Mouse (Mus musculus) hindbrain, postnatal 0 days (tissue): ENCODE measurements around the gene Ppp2r5a. TPM values are rescaled to one million over a fixed set of nuclear protein-coding genes. Genes with fewer than 3 reads are reported as not detected.

Source experiments
- ATAC-seq: fragments of 200-750 bp; cut with Nextera tagmentation; 2 replicates; pipeline ENCODE4 v1.8.0; 2017; ENCODE audit warnings: mild to moderate bottlenecking, moderate TSS enrichment, moderate library complexity
- DNase-seq: peaks from one replicate; pipeline ENCODE4 v3.0.0-alpha.2; 2015; ENCODE audit warnings: low spot score
- H3K27ac ChIP-seq: fragments of 300-500 bp; sonication (generic); 2 replicates; pipeline ENCODE4 v1.5.1; 2014; ENCODE audit warnings: mild to moderate bottlenecking
- H3K27me3 ChIP-seq: fragments of 300-500 bp; sonication (generic); 2 replicates; pipeline ENCODE4 v1.6.1; 2014; ENCODE audit warnings: low read length, mixed read lengths; ENCODE audit not compliant: insufficient read depth
- H3K36me3 ChIP-seq: fragments of 300-500 bp; sonication (generic); 2 replicates; pipeline ENCODE4 v1.6.1; 2014; ENCODE audit warnings: low read length, mixed read lengths; ENCODE audit not compliant: insufficient read depth
- H3K4me1 ChIP-seq: fragments of 300-500 bp; sonication (generic); 2 replicates; pipeline ENCODE4 v1.6.1; 2014; ENCODE audit warnings: antibody characterized with exemption, low read length, mixed read lengths; ENCODE audit not compliant: insufficient read depth
- H3K4me2 ChIP-seq: fragments of 300-500 bp; sonication (generic); 2 replicates; pipeline ENCODE4 v1.6.1; 2014; ENCODE audit warnings: low read depth, mild to moderate bottlenecking, low read length, moderate library complexity, mixed read lengths
- H3K4me3 ChIP-seq: fragments of 300-500 bp; sonication (generic); 2 replicates; pipeline ENCODE4 v1.5.1; 2014; ENCODE audit warnings: low read length
- H3K9ac ChIP-seq: fragments of 300-500 bp; sonication (generic); replicated peaks from 2 replicates; pipeline ENCODE4 v1.6.1; 2014; ENCODE audit warnings: mild to moderate bottlenecking, low read length, moderate library complexity, mixed read lengths
- H3K9me3 ChIP-seq: fragments of 300-500 bp; sonication (generic); 2 replicates; pipeline ENCODE4 v1.6.1; 2016; ENCODE audit warnings: low read length, mixed read lengths
- CTCF ChIP-seq: IDR thresholded peaks from 2 replicates; pipeline ENCODE4 v1.5.1; 2016; ENCODE audit warnings: antibody characterized with exemption, control low read depth, low read depth
- WGBS: fragments of 180-500 bp; shearing (Covaris S2); extraction: QIAGEN DNeasy Blood & Tissue Kit; methylation state at CpG from one replicate; pipeline ENCODE4 v1.1.7; 2014; 5-methylcytosine and 5-hydroxymethylcytosine counted together
- polyA plus RNA-seq: library from polyadenylated mRNA; unstranded; fragments of >200 nt; fragmentation: Nextera tagmentation; extraction: Ambion mirVana; gene quantifications from 2 replicates; pipeline ENCODE4 v1.2.1, GENCODE M21; 2015
- total RNA-seq: library from RNA; depleted of rRNA; stranded (reverse); fragments of >200 nt; gene quantifications from 2 replicates; pipeline ENCODE4 v1.2.3, GENCODE M21; 2014

Gene Ppp2r5a
- total and polyA plus RNA-seq, 2 experiments from 2014 or later, result 12.8 to 54.0 TPM

DNA sequence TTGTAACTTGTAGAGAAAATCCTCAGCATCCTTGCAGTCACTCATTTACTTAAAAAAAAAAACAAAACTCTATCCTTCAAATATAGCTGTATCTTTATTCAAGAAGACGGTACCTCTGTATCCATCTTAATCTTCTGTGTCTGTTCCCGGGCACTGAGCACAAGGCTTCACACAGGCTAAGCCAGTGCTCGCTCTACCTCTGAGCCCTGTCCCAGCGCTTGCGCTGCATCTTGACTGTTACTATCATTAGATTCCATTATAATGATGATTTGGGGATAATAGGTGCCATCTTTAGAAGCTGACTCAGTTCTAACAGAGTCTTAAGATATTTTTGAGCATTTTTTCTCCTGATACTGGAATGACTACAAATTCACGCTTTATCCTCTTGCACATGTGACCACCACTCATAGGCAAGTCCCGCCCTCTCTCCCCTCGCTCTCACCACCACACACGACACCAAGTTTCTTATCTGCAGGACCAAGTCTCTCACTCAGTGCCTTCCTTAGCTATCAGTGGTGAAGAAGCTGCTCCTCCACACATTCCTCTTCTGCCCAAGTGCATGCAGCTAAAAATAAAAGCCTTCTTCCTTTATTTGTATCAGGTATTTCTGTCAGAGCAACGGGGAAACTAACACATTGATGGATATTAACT, 28.0 kb downstream of the Ppp2r5a start:
- ATAC-seq (no peak), DNase-seq (no peak)
- H3K9me3 ChIP-seq, result no peaks in the 10 kb centered on the region
- H3K4me1 ChIP-seq, result no peaks in the 10 kb centered on the region
- no peak overlapping the region for H3K27ac ChIP-seq
- H3K4me2 ChIP-seq, result no peak overlapping the region
- H3K4me3 ChIP-seq, result no peak overlapping the region
- no peak overlapping the region for H3K9ac ChIP-seq
- H3K27me3 ChIP-seq, result no peaks in the 10 kb centered on the region
- TF ChIP-seq CTCF, result no peak
- no peaks in the 10 kb centered on the region for H3K36me3 ChIP-seq
- 90% methylated on average over 10 of the region's 10 CpGs for WGBS

DNA sequence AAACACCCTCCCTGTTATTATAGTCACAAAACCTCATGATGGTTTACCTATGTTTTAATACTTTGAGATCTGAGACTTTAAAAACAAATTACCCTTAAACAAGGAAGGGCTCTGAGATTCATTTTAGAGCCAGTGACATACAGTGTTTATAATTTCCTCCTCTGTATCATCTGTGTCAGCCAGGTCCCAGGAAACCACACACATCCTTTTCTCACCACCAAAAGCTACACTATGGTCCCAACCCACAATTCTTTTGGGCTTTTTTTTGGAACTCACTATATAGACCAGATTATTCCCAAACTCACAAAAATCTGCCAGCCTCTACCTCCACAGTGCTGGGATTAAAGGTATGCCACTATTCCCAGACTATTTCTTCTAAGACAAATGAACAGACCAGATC, 33.9 kb downstream of the Ppp2r5a start:
- Histone ChIP-seq H3K4me3 (no peak overlapping the region), H3K4me2 (no peak overlapping the region), H3K9me3 (no peaks in the 10 kb centered on the region), H3K27ac (no peak overlapping the region), H3K9ac (no peak overlapping the region), H3K36me3 (no peaks in the 10 kb centered on the region), H3K4me1 (no peaks in the 10 kb centered on the region), H3K27me3 (no peaks in the 10 kb centered on the region)
- no peak for TF ChIP-seq CTCF
- DNase-seq (no peak), ATAC-seq (no peak)

DNA sequence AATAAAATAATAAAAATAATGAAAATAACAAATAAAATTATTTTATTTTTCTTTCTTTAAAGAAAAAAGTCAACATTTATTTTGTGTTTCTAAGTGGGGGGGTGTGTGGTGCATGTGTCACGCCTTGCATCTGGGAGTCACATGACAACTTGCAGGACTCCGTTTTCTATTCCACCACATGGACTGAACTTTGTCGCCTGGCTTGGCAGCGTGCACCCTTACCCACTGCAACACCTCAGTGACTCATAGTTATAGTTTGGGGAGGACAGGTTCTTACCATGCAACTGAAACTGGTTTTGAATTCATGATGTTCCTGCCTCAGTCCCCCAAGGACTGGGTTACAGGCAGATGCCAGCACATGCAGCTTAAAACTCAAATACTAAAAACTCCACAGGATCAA, 34.9 kb downstream of the Ppp2r5a start:
- no peak overlapping the region for H3K27ac ChIP-seq
- TF ChIP-seq CTCF, result no peak
- no peaks in the 10 kb centered on the region for H3K9me3 ChIP-seq
- no peak overlapping the region for H3K9ac ChIP-seq
- H3K36me3 ChIP-seq, result no peaks in the 10 kb centered on the region
- no peak overlapping the region for H3K4me3 ChIP-seq
- 91% methylated on average over 4 of the region's 4 CpGs for WGBS
- H3K27me3 ChIP-seq, result no peaks in the 10 kb centered on the region
- H3K4me1 ChIP-seq, result no peaks in the 10 kb centered on the region
- DNase-seq, result no peak
- no peak for ATAC-seq
- H3K4me2 ChIP-seq, result no peak overlapping the region

- ATAC-seq (no peak), DNase-seq (no peak)
- Histone ChIP-seq H3K4me1 (no peaks in the 10 kb centered on the region), H3K27me3 (no peaks in the 10 kb centered on the region), H3K4me2 (no peak overlapping the region), H3K9me3 (no peaks in the 10 kb centered on the region), H3K9ac (no peak overlapping the region), H3K36me3 (no peaks in the 10 kb centered on the region; the same call in 1 of the 2 replicates), H3K4me3 (no peak overlapping the region), H3K27ac (no peak overlapping the region)
- peak; percentile 43 for TF ChIP-seq CTCF
- 84% methylated on average over 4 of the region's 4 CpGs for WGBS
Measured at GRCm38 (mm10) chr1:191364477-191364876, 38.6 kb downstream of the Ppp2r5a start.

DNA sequence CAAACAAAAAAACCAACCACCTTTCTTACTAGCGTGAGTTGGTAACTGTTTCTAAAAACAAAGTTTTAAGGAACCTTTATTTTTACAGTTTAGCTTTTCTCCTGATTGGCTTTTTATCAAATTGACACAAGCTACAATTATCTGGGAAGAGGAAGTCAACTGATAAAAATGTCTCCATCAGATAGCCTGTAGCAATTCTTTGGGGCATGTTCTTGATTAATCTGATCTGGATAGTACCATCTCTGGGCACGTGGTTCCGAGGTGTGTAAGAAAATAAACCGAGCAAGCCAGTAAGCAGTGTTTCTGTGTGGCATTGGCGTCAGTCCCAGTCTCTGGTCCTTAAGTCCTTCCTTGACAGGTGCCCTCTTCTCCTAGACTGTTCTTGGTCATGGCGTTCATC, 40.7 kb downstream of the Ppp2r5a start:
- WGBS, result 87% methylated on average over 6 of the region's 6 CpGs
- Histone ChIP-seq H3K27ac (no peak overlapping the region), H3K4me2 (no peak overlapping the region), H3K4me1 (no peaks in the 10 kb centered on the region), H3K27me3 (no peaks in the 10 kb centered on the region), H3K9me3 (no peaks in the 10 kb centered on the region), H3K4me3 (no peak overlapping the region), H3K36me3 (peaks cover 4% of the 10 kb centered on the region; the same call in 1 of the 2 replicates), H3K9ac (no peak overlapping the region)
- ATAC-seq (no peak), DNase-seq (no peak)
- TF ChIP-seq CTCF, result no peak

DNA sequence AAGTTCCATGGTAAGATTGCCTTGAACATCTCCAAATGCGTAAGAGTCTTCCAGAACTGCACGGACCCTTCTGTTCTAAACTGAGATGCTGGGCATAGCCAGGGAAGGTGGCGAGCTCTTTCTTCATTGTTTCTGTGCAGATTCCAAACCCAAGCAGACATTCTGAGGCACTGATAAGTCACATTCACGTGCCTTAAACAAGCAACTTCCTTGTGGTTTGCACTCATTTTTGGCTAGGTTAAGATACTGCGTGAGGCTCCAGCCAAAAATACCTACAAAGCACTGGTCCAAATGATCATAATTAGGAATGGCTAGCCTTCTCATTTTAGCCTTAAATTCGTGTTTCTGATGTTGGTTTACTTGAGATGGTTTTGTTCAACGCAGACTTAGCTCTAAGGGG, 43.6 kb downstream of the Ppp2r5a start:
- ATAC-seq (no peak), DNase-seq (no peak)
- Histone ChIP-seq H3K36me3 (peaks cover 12% of the 10 kb centered on the region; the same call in 1 of the 2 replicates), H3K4me1 (no peaks in the 10 kb centered on the region), H3K27ac (no peak overlapping the region), H3K9ac (no peak overlapping the region), H3K4me2 (no peak overlapping the region), H3K4me3 (no peak overlapping the region), H3K9me3 (no peaks in the 10 kb centered on the region), H3K27me3 (no peaks in the 10 kb centered on the region)
- no peak for TF ChIP-seq CTCF
- 90% methylated on average over 7 of the region's 7 CpGs for WGBS

- TF ChIP-seq CTCF, result no peak
- Histone ChIP-seq H3K27ac (no peak overlapping the region), H3K27me3 (no peaks in the 10 kb centered on the region), H3K4me3 (no peak overlapping the region), H3K4me2 (no peak overlapping the region), H3K4me1 (no peaks in the 10 kb centered on the region), H3K9ac (no peak overlapping the region), H3K9me3 (no peaks in the 10 kb centered on the region), H3K36me3 (peaks cover 23% of the 10 kb centered on the region; the same call in 1 of the 2 replicates)
- DNase-seq (no peak), ATAC-seq (no peak)
- WGBS, result 86% methylated on average over 1 of the region's 1 CpGs
Measured at GRCm38 (mm10) chr1:191356936-191357335, 46.1 kb downstream of the Ppp2r5a start.
